Mouse (Mus musculus): ENCODE measurements around the gene Idi1.

DNA sequence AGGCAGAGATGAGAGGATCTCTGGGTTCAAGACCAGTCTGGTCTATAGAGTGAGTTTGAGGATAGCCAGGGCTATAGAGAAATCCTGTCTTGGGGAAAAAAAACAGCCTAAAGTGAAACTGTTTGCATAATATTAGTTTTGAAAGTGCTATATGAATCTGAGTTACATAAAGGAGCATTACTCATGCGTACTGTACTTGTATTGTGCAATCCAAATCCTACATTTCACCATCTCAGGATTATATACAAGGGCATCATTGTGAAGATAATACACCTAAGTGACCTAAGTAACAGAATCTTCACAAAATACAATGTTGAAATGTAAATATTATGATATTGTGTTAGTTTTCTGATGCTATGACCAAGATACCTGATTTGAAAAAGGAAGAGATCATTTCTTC is 11.5 kb upstream of the Idi1 start:
- no peak for TF ChIP-seq EP300 (IDR thresholded peaks at IDR 0.05; ENCODE audit: insufficient read depth, low read depth, low read length)
- TF ChIP-seq CTCF (IDR thresholded peaks at IDR 0.05) = no peak

All from heart, adult 2 months (tissue).